ENCODE assay signal across 8 mouse cellular contexts in the genomic region with DNA sequence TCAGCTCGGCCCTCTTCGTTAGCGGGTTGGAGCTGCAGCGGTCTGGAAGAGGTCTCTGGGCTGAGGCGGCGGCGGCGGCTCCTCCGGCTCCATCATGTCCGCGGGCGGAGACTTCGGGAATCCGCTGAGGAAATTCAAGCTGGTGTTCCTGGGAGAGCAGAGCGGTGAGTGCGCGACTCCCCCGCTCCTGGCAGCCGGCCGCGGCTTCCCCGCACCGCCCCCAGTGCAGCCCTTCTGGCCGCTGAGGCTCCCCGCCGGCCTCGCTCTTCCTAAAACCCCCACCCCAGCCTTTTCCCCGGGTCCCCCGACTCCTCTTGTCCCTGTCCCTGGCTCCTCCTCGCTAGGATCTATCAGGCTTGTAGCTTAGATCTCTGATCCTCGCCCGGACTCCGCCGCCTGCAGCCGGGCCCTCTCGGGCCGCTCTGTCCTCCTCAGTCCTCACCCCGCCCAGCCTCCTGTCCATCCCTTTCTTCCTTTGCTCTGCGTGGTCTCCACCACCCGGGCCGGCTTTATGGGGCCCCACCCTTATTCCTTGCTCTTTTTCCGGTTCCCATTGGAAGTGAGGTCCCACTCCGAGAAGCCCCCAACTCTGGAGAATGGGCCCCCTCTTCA. TPM values are rescaled to one million over a fixed set of nuclear protein-coding genes. Genes with fewer than 3 reads are reported as not detected.
DNase-seq lines count a peak whose midpoint lies in the region; ATAC-seq and TF ChIP-seq lines count a peak whose summit lies in the region.

Gene Mrpl48 (minus strand): TSS at position 172 of the 612 bp plus-strand sequence.

- peak within 1 kb of the TSS; percentile 68 for H3K4me2 ChIP-seq in forebrain, embryonic 12.5 days
- H3K4me2 ChIP-seq in heart, embryonic 15.5 days: peak within 1 kb of the TSS; percentile 84
- peak within 1 kb of the TSS; percentile 92 for H3K4me2 ChIP-seq in liver, embryonic 13.5 days
- H3K4me2 ChIP-seq in stomach, postnatal 0 days (replicated peaks; ENCODE audit: low read depth): peak within 1 kb of the TSS; percentile 87

- TF ChIP-seq POLR2A in ES-Bruce4 (IDR thresholded peaks at IDR 0.05; ENCODE audit: insufficient read depth, low read length): no peak

- no peaks in the 10 kb centered on the region; the same call in 1 of the 2 replicates for H3K27me3 ChIP-seq in ES-Bruce4 (ENCODE audit: control insufficient read depth, insufficient read depth, low read length, poor library complexity, severe bottlenecking)
- H3K27me3 ChIP-seq in forebrain, embryonic 12.5 days: peaks cover 3% of the 10 kb centered on the region
- no peaks in the 10 kb centered on the region for H3K27me3 ChIP-seq in heart, embryonic 15.5 days
- H3K27me3 ChIP-seq in liver, embryonic 13.5 days: 0 out of 2 replicates have a peak, but pooled peaks cover 7% of the 10 kb centered on the region
- no peaks in the 10 kb centered on the region for H3K27me3 ChIP-seq in stomach, postnatal 0 days (ENCODE audit: control insufficient read depth, insufficient read depth, low read length)

- H3K4me1 ChIP-seq in ES-Bruce4 (ENCODE audit: control insufficient read depth, insufficient read depth, low read length): no peaks in the 10 kb centered on the region
- peaks cover 17% of the 10 kb centered on the region for H3K4me1 ChIP-seq in forebrain, embryonic 12.5 days
- H3K4me1 ChIP-seq in heart, embryonic 15.5 days (replicated peaks): peaks cover 12% of the 10 kb centered on the region
- H3K4me1 ChIP-seq in liver, embryonic 13.5 days (replicated peaks): peaks cover 28% of the 10 kb centered on the region
- H3K4me1 ChIP-seq in stomach, postnatal 0 days (replicated peaks; ENCODE audit: control insufficient read depth, insufficient read depth): no peaks in the 10 kb centered on the region

- no peak for TF ChIP-seq CTCF in ES-Bruce4 (IDR thresholded peaks at IDR 0.05; ENCODE audit: low read depth, low read length)
- TF ChIP-seq CTCF in stomach, postnatal 0 days (IDR thresholded peaks at IDR 0.05; ENCODE audit: low read depth): no peak

- peak within 1 kb of the TSS; percentile 76 for H3K4me3 ChIP-seq in ES-Bruce4 (ENCODE audit: low read depth, low read length)
- peak within 1 kb of the TSS; percentile 97 for H3K4me3 ChIP-seq in forebrain, embryonic 12.5 days (replicated peaks)
- H3K4me3 ChIP-seq in heart, embryonic 15.5 days: peak within 1 kb of the TSS; percentile 99
- peak within 1 kb of the TSS; percentile 83 for H3K4me3 ChIP-seq in liver, embryonic 13.5 days (replicated peaks)
- H3K4me3 ChIP-seq in stomach, postnatal 0 days (ENCODE audit: low read depth, low read length): peak within 1 kb of the TSS; percentile 99

- peak within 1 kb of the TSS; percentile 72 for H3K27ac ChIP-seq in ES-Bruce4 (ENCODE audit: insufficient read depth, low read length)
- H3K27ac ChIP-seq in forebrain, embryonic 12.5 days: peak within 1 kb of the TSS; percentile 99
- peak within 1 kb of the TSS; percentile 98 for H3K27ac ChIP-seq in heart, embryonic 15.5 days
- peak within 1 kb of the TSS; percentile 98 for H3K27ac ChIP-seq in liver, embryonic 13.5 days
- H3K27ac ChIP-seq in stomach, postnatal 0 days (replicated peaks): peak within 1 kb of the TSS; percentile 100

- peak; percentile 40 for DNase-seq in c-Kit-positive CD71-positive TER-119-positive erythroid progenitor cells, embryonic 14.5 days (ENCODE audit: low spot score)
- DNase-seq in kidney, postnatal 14 days: peak; percentile 71
- DNase-seq in liver, embryonic 13.5 days: peak; percentile 45
- peak; percentile 69 for DNase-seq in neural tube, embryonic 10.5 days (ENCODE audit: extremely low spot score, low spot score)
- peak; percentile 64 for DNase-seq in stomach, postnatal 0 days (ENCODE audit: low spot score)

- peak within 1 kb of the TSS; percentile 93 for H3K9ac ChIP-seq in ES-Bruce4 (ENCODE audit: low read depth, poor library complexity, severe bottlenecking)
- peak within 1 kb of the TSS; percentile 99 for H3K9ac ChIP-seq in forebrain, embryonic 12.5 days
- H3K9ac ChIP-seq in heart, embryonic 15.5 days: peak within 1 kb of the TSS; percentile 95
- peak within 1 kb of the TSS; percentile 96 for H3K9ac ChIP-seq in liver, embryonic 13.5 days
- peak within 1 kb of the TSS; percentile 99 for H3K9ac ChIP-seq in stomach, postnatal 0 days (ENCODE audit: low read length)

- under 1% methylated on average over 43 of the region's 43 CpGs for WGBS in forebrain, embryonic 12.5 days
- WGBS in heart, embryonic 15.5 days: under 1% methylated on average over 43 of the region's 43 CpGs
- WGBS in liver, embryonic 13.5 days (ENCODE audit: insufficient replicate concordance): under 1% methylated on average over 43 of the region's 43 CpGs
- WGBS in stomach, postnatal 0 days: under 1% methylated on average over 31 of the region's 43 CpGs

- H3K36me3 ChIP-seq in ES-Bruce4 (ENCODE audit: control insufficient read depth, insufficient read depth, low read length, poor library complexity, severe bottlenecking): no peaks in the 10 kb centered on the region
- no peaks in the 10 kb centered on the region for H3K36me3 ChIP-seq in forebrain, embryonic 12.5 days (replicated peaks)
- no peaks in the 10 kb centered on the region for H3K36me3 ChIP-seq in heart, embryonic 15.5 days
- H3K36me3 ChIP-seq in liver, embryonic 13.5 days: no peaks in the 10 kb centered on the region
- H3K36me3 ChIP-seq in stomach, postnatal 0 days (ENCODE audit: control insufficient read depth, insufficient read depth, low read length): no peaks in the 10 kb centered on the region

- TF ChIP-seq EP300 in ES-Bruce4 (IDR thresholded peaks at IDR 0.05; ENCODE audit: insufficient read depth, low read depth, low read length): no peak
- no peak for TF ChIP-seq EP300 in stomach, postnatal 0 days (optimal IDR thresholded peaks at IDR 0.05)

- ATAC-seq in forebrain, embryonic 12.5 days (ENCODE audit: low FRiP score): peak; percentile 44
- ATAC-seq in heart, embryonic 15.5 days (replicated peaks; ENCODE audit: insufficient number of reproducible peaks, insufficient read depth, low FRiP score, low read depth): peak; percentile 21; the same call in 1 of the 2 replicates
- peak; percentile 21 for ATAC-seq in liver, embryonic 13.5 days (ENCODE audit: low read depth)
- ATAC-seq in stomach, postnatal 0 days (ENCODE audit: low FRiP score, low TSS enrichment): peak; percentile 20

- no peaks in the 10 kb centered on the region for H3K9me3 ChIP-seq in ES-Bruce4 (replicated peaks; ENCODE audit: control insufficient read depth, insufficient read depth, low read length, poor library complexity, severe bottlenecking)
- no peaks in the 10 kb centered on the region for H3K9me3 ChIP-seq in forebrain, embryonic 12.5 days
- H3K9me3 ChIP-seq in heart, embryonic 15.5 days (replicated peaks): no peaks in the 10 kb centered on the region
- no peaks in the 10 kb centered on the region for H3K9me3 ChIP-seq in liver, embryonic 13.5 days (replicated peaks)
- no peaks in the 10 kb centered on the region for H3K9me3 ChIP-seq in stomach, postnatal 0 days (ENCODE audit: control insufficient read depth, low read length)

RNA-seq across cellular contexts. Expression of gene Mrpl48, which starts in this region (rescaled TPM):
- polyA plus RNA-seq in ES-Bruce4 (2011; ENCODE audit: insufficient read depth, insufficient read length, low read depth, missing spikeins): 57.4 and 68.8 TPM in 2 replicates
- polyA plus RNA-seq in forebrain, embryonic 12.5 days (2016; fragmentation: Nextera tagmentation; extraction: Ambion mirVana): 55.7 and 59.6 TPM in 2 replicates
- 72.2 and 89.3 TPM in 2 replicates for polyA plus RNA-seq in heart, embryonic 15.5 days (2015; fragmentation: Nextera tagmentation; extraction: Ambion mirVana)
- 57.0 and 59.8 TPM in 2 replicates for polyA plus RNA-seq in liver, embryonic 13.5 days (2015; fragmentation: Nextera tagmentation; extraction: Ambion mirVana)
- 77.0 and 79.7 TPM in 2 replicates for polyA plus RNA-seq in stomach, postnatal 0 days (2015; fragmentation: Nextera tagmentation; extraction: Ambion mirVana)

Comparison
In these comparisons a context has a peak if more than half of its experiments do, and no peak if none do; other contexts are left out.
1. Peak in every context shown above with its lines: DNase-seq, ATAC-seq, H3K4me3 ChIP-seq and H3K27ac ChIP-seq.